Mouse (Mus musculus) hindbrain, embryonic 12.5 days (tissue): Measurements from ENCODE around the gene Fam71e1. TPM values are rescaled to one million over a fixed set of nuclear protein-coding genes. Genes with fewer than 3 reads are reported as not detected.

Experiments used
- ATAC-seq: fragments of 200-750 bp; cut with Nextera tagmentation; 2 replicates; pipeline ENCODE4 v1.8.0; 2017; ENCODE audit warnings: moderate TSS enrichment; ENCODE audit not compliant: low FRiP score
- H3K27ac ChIP-seq: fragments of 300-500 bp; sonication (generic); 2 replicates; pipeline ENCODE4 v1.5.1; 2016; ENCODE audit warnings: mild to moderate bottlenecking
- H3K27me3 ChIP-seq: fragments of 300-500 bp; sonication (generic); 2 replicates; pipeline ENCODE4 v1.6.1; 2016; ENCODE audit warnings: mild to moderate bottlenecking
- H3K36me3 ChIP-seq: fragments of 300-500 bp; sonication (generic); 2 replicates; pipeline ENCODE4 v1.6.1; 2016; ENCODE audit warnings: mild to moderate bottlenecking
- H3K4me1 ChIP-seq: fragments of 300-500 bp; sonication (generic); 2 replicates; pipeline ENCODE4 v1.6.1; 2016
- H3K4me2 ChIP-seq: fragments of 300-500 bp; sonication (generic); replicated peaks from 2 replicates; pipeline ENCODE4 v1.6.1; 2016; ENCODE audit warnings: mild to moderate bottlenecking
- H3K4me3 ChIP-seq: fragments of 300-500 bp; sonication (generic); 2 replicates; pipeline ENCODE4 v1.5.1; 2016; ENCODE audit warnings: mild to moderate bottlenecking
- H3K9ac ChIP-seq: fragments of 300-500 bp; sonication (generic); 2 replicates; pipeline ENCODE4 v1.6.1; 2016; ENCODE audit warnings: mild to moderate bottlenecking, moderate library complexity
- H3K9me3 ChIP-seq: fragments of 300-500 bp; sonication (generic); replicated peaks from 2 replicates; pipeline ENCODE4 v1.6.1; 2016; ENCODE audit warnings: mild to moderate bottlenecking
- WGBS: fragments of 180-500 bp; shearing (Covaris S2); methylation state at CpG from one replicate; pipeline ENCODE4 v1.1.7; 2016; 5-methylcytosine and 5-hydroxymethylcytosine counted together
- microRNA-seq: library from miRNA; unstranded; fragments of <30 nt; microRNA quantifications from one replicate; pipeline ENCODE4, GENCODE M21; 2017
- polyA plus RNA-seq: library from polyadenylated mRNA; unstranded; fragments of >200 nt; fragmentation: Nextera tagmentation; extraction: Ambion mirVana; gene quantifications from 2 replicates; pipeline ENCODE4 v1.2.1, GENCODE M21; 2016

The Fam71e1 gene
- polyA plus RNA-seq, 1 experiment from 2014 or later = 26.0 TPM

DNA sequence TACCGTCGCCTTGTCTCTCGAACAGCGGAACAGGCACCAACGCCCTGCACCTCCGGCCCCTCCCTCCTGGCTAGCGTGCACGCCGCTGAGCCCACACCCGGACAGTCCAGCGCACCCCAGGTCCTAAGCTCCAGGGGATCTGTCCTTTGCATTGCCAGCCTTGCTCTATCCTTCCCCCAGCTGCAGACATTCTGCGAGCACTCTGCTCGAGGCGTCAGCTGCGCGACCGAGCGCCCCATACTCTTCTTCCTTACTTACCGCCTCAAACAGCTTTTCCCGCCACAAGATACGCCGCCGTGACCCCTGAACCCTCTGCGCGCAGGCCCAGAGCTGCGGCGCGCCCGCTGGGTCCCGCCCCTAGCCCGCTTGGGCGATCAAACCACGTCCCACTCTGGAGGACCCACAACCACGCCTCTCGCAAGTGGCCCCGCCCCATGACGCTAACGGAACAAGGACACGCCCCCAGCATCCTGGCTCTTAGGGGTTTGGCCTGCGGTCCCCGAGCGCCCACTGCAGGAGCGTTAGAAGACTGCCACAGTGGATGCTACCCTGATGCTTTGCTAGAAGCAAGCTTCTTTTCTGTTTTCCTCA is 52.2 kb downstream of the Fam71e1 start, which contains the start of gene Pold1:
Pold1 (minus strand) TSS at position 353 of the 591 bp plus-strand sequence.
- Histone ChIP-seq H3K4me3 (peak within 1 kb of the TSS; percentile 56), H3K36me3 (peaks cover 30% of the 10 kb centered on the region), H3K9me3 (no peaks in the 10 kb centered on the region), H3K27me3 (no peaks in the 10 kb centered on the region), H3K9ac (peak within 1 kb of the TSS; percentile 67), H3K4me2 (peak within 1 kb of the TSS; percentile 81), H3K27ac (peak within 1 kb of the TSS; percentile 46), H3K4me1 (peaks cover 22% of the 10 kb centered on the region)
- under 1% methylated on average over 42 of the region's 43 CpGs for WGBS
- ATAC-seq = peak; percentile 91

DNA sequence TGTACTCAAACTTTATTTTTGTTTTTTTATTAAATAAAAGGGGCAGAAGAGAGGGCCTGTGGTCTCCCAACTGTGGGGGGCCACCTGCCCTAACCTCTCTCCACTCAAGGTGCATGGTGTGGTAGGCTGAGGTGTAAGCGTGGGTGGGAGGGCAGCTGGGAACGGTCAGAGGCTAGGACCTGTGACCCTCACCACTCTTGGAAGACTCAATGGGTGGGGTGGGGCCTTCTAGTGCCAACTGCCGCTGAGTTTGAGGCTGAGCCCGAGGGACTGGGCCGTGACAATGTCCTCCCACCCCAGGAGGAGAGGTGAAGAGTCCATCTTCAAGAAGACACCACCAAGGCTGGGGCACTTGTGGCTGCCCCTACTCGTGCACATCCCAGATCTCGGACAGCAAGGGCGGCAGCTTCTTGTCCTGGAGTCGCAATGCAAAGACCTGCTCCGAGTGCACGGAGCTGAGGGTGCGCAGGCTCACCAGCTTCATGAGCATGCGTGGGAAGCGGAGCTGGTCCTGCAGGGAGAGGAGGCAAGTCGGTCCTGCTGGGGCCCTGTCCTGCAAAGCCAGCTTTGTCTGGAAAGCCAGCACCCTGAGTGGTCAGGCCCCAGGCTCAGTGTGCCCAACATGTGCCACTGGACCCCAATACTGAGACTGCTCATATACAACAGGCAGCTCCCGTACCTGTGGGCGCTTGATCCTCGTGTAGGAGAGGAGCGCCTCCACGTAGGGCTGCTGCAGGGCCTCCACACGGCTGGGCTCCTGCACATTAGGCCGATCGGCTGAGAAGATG is 53.4 kb downstream of the Fam71e1 start:
- no peak overlapping the region for H3K4me2 ChIP-seq
- H3K4me3 ChIP-seq = no peak overlapping the region
- no peak overlapping the region for H3K27ac ChIP-seq
- H3K36me3 ChIP-seq = peaks cover 30% of the 10 kb centered on the region
- H3K4me1 ChIP-seq = peaks cover 22% of the 10 kb centered on the region
- H3K9ac ChIP-seq = no peak overlapping the region
- H3K27me3 ChIP-seq = no peaks in the 10 kb centered on the region
- no peak for ATAC-seq
- no peaks in the 10 kb centered on the region for H3K9me3 ChIP-seq
- WGBS = 94% methylated on average over 23 of the region's 23 CpGs

DNA sequence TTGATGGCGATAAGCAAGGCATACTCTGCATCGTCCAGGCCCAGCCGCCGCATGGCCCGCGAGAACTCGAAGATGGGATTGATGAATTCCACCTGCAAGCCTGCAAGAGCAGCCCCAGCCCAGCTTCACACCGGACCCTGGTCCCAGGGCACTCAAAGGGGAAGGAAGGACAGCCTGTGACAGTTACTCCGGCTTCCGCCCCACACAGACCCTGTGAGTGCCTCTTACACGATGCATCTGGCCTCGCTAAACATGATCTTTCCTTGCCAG is 54.0 kb downstream of the Fam71e1 start:
- Histone ChIP-seq H3K9ac (no peak overlapping the region), H3K27ac (no peak overlapping the region)

More for the DNA sequence above, 54.0 kb downstream of the Fam71e1 start:
- H3K4me2 ChIP-seq = no peak overlapping the region
- no peaks in the 10 kb centered on the region for H3K27me3 ChIP-seq
- no peaks in the 10 kb centered on the region for H3K9me3 ChIP-seq
- peaks cover 22% of the 10 kb centered on the region for H3K4me1 ChIP-seq
- H3K4me3 ChIP-seq = no peak overlapping the region
- H3K36me3 ChIP-seq = peaks cover 30% of the 10 kb centered on the region
- no peak for ATAC-seq
- 95% methylated on average over 12 of the region's 12 CpGs for WGBS

Small RNA genes within 50 kb of the gene (microRNA-seq; reads per million reads assigned to microRNA genes)
- gene Mir7052 = not detected
- not detected for gene Mir7053

Other genes with a start within 250 kb of the Fam71e1 start
- gene 1700028J19Rik, start 249.9 kb upstream of the Fam71e1 start, polyA plus RNA-seq = 1.1 and 1.2 TPM in 2 replicates
- gene 2410002F23Rik, start 249.9 kb upstream of the Fam71e1 start, polyA plus RNA-seq = 182 and 196 TPM in 2 replicates
- gene Acp4, start 239.2 kb upstream of the Fam71e1 start, polyA plus RNA-seq = not detected in 2 replicates
- not detected in 2 replicates for gene Gm15517, start 235.1 kb upstream of the Fam71e1 start, polyA plus RNA-seq
- 2.0 and 2.9 TPM in 2 replicates for gene Clec11a, start 189.7 kb upstream of the Fam71e1 start, polyA plus RNA-seq
- 12.5 and 12.8 TPM in 2 replicates for gene Shank1, start 186.3 kb upstream of the Fam71e1 start, polyA plus RNA-seq
- 6.8 and 7.5 TPM in 2 replicates for gene Syt3, start 112.5 kb upstream of the Fam71e1 start, polyA plus RNA-seq
- 1.1 and 1.9 TPM in 2 replicates for gene 1700008O03Rik, start 110.8 kb upstream of the Fam71e1 start, polyA plus RNA-seq
- 12.6 and 12.7 TPM in 2 replicates for gene Lrrc4b, start 67.6 kb upstream of the Fam71e1 start, polyA plus RNA-seq
- 1.3 and 3.9 TPM in 2 replicates for gene Aspdh, start 31.2 kb upstream of the Fam71e1 start, polyA plus RNA-seq
- 60.5 and 65.1 TPM in 2 replicates for gene Josd2, start 28.6 kb upstream of the Fam71e1 start, polyA plus RNA-seq
- gene Emc10, start 52 bp upstream of the Fam71e1 start, polyA plus RNA-seq = 134 and 142 TPM in 2 replicates
- gene Mybpc2, start 28.1 kb downstream of the Fam71e1 start, polyA plus RNA-seq = 0.22 TPM in 1 of 2 replicates, not detected in the other
- gene Spib, start 35.5 kb downstream of the Fam71e1 start, polyA plus RNA-seq = 0.08 and 0.10 TPM in 2 replicates
- gene Pold1, start 52.3 kb downstream of the Fam71e1 start, polyA plus RNA-seq = 72.1 and 73.5 TPM in 2 replicates
- gene Nr1h2, start 57.4 kb downstream of the Fam71e1 start, polyA plus RNA-seq = 71.5 and 75.8 TPM in 2 replicates
- gene Napsa, start 75.8 kb downstream of the Fam71e1 start, polyA plus RNA-seq = 0.87 and 1.2 TPM in 2 replicates
- gene Kcnc3, start 94.1 kb downstream of the Fam71e1 start, polyA plus RNA-seq = 3.4 and 3.8 TPM in 2 replicates
- 3.9 and 4.3 TPM in 2 replicates for gene Myh14, start 174.3 kb downstream of the Fam71e1 start, polyA plus RNA-seq
- gene Izumo2, start 212.2 kb downstream of the Fam71e1 start, polyA plus RNA-seq = not detected in 2 replicates